Mouse (Mus musculus) urinary bladder, postnatal 14 days (tissue): ENCODE data around the gene Slirp.

Experiments
- DNase-seq: peaks from one replicate; pipeline ENCODE4 v3.0.0; 2021; ENCODE audit warnings: low spot score

Gene Slirp

GRCm38 (mm10) chr12:87443700-87444122 is at the start of gene Slirp, which contains the start of gene Alkbh1:
TSS of gene Slirp (plus strand) at chr12:87443896.
TSS of gene Alkbh1 (minus strand) at chr12:87444017.
- peak; percentile 90 for DNase-seq

- no peak for DNase-seq
Observed at GRCm38 (mm10) chr12:87394316-87394715, 49.4 kb upstream of the Slirp start.

- DNase-seq, result no peak
Observed at GRCm38 (mm10) chr12:87397126-87397525, 46.6 kb upstream of the Slirp start.

GRCm38 (mm10) chr12:87397811-87398417 is 45.8 kb upstream of the Slirp start:
- DNase-seq, result no peak

- DNase-seq, result no peak
Observed at GRCm38 (mm10) chr12:87399119-87399819, 44.4 kb upstream of the Slirp start.

- DNase-seq, result no peak
Observed at GRCm38 (mm10) chr12:87401883-87402282, 41.8 kb upstream of the Slirp start.

GRCm38 (mm10) chr12:87405165-87405564 is 38.5 kb upstream of the Slirp start:
- no peak for DNase-seq

- DNase-seq, result no peak
Observed at GRCm38 (mm10) chr12:87405721-87406120, 38.0 kb upstream of the Slirp start.

- peak; percentile 62 for DNase-seq
Observed at GRCm38 (mm10) chr12:87407869-87408605, 35.7 kb upstream of the Slirp start.

- DNase-seq, result no peak
Observed at GRCm38 (mm10) chr12:87409123-87409522, 34.6 kb upstream of the Slirp start.

GRCm38 (mm10) chr12:87410999-87411398 is 32.7 kb upstream of the Slirp start:
- DNase-seq, result no peak

GRCm38 (mm10) chr12:87413179-87413790 is 30.4 kb upstream of the Slirp start:
- DNase-seq, result peak; percentile 77

- no peak for DNase-seq
Observed at GRCm38 (mm10) chr12:87415358-87415757, 28.3 kb upstream of the Slirp start.

- peak; percentile 73 for DNase-seq
Observed at GRCm38 (mm10) chr12:87416690-87417089, 27.0 kb upstream of the Slirp start.

- DNase-seq, result no peak
Observed at GRCm38 (mm10) chr12:87418921-87419320, 24.8 kb upstream of the Slirp start.

- DNase-seq, result no peak
Observed at GRCm38 (mm10) chr12:87419974-87420485, 23.7 kb upstream of the Slirp start.

- no peak for DNase-seq
Observed at GRCm38 (mm10) chr12:87421708-87422507, 21.8 kb upstream of the Slirp start.

GRCm38 (mm10) chr12:87423700-87424099 is 20.0 kb upstream of the Slirp start:
- DNase-seq, result no peak

GRCm38 (mm10) chr12:87424516-87424915 is 19.2 kb upstream of the Slirp start:
- no peak for DNase-seq

- DNase-seq, result no peak
Observed at GRCm38 (mm10) chr12:87426354-87427031, 17.2 kb upstream of the Slirp start.

GRCm38 (mm10) chr12:87428295-87428694 is 15.4 kb upstream of the Slirp start:
- DNase-seq, result no peak
